Mouse (Mus musculus) hematopoietic stem cell, adult 5-6 weeks (primary cell): ENCODE results near the gene Anapc7. TPM values are rescaled to one million over a fixed set of nuclear protein-coding genes. Genes with fewer than 3 reads are reported as not detected.
"Not testable (repeated sequence)": the region's sequence is repeated elsewhere in the genome, so short reads cannot be mapped to it uniquely, and the experiment has no call there.

Experiments used
- ATAC-seq, 2 experiments: fragments of 125-278 bp in 1 of 2; replicated peaks in 1 of 2; 2 replicates each; pipeline ENCODE4 v1.8.0; 2016 to 2017; ENCODE audit warnings: inconsistent platforms in 2 of 2, mild to moderate bottlenecking in 2 of 2, moderate number of reproducible peaks in 2 of 2, low read depth in 1 of 2, moderate TSS enrichment in 1 of 2; ENCODE audit not compliant: low FRiP score in 2 of 2, poor library complexity in 2 of 2, severe bottlenecking in 2 of 2, insufficient read depth in 1 of 2, low TSS enrichment in 1 of 2
- total RNA-seq: library from RNA; stranded (forward); fragments of 172-1452, 232-1000 nt; gene quantifications from 2 replicates; pipeline ENCODE4 v1.2.3, GENCODE M21; 2017

Anapc7 gene
- total RNA-seq, 1 experiment from 2014 or later: 38.1 TPM

DNA sequence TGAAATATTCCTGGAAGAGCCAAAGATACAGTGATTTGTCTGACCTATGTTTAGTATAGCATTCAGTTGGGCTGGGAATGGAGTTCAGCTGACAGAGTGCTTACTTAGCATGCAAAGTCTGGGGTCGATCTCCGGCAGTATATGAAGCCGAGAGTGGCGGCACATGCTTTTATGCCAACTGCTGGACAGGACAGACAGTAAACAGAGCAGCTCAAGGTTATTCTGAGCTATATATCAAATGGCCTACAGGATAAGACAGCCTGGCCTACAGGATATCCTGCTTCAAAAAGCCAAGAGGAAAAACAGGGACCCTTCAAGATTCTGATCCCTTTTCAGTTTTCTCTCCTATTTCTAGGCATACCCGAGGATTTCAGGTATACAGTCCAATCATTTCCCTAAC lies 50.2 kb downstream of the Anapc7 start:
- no peak for ATAC-seq

DNA sequence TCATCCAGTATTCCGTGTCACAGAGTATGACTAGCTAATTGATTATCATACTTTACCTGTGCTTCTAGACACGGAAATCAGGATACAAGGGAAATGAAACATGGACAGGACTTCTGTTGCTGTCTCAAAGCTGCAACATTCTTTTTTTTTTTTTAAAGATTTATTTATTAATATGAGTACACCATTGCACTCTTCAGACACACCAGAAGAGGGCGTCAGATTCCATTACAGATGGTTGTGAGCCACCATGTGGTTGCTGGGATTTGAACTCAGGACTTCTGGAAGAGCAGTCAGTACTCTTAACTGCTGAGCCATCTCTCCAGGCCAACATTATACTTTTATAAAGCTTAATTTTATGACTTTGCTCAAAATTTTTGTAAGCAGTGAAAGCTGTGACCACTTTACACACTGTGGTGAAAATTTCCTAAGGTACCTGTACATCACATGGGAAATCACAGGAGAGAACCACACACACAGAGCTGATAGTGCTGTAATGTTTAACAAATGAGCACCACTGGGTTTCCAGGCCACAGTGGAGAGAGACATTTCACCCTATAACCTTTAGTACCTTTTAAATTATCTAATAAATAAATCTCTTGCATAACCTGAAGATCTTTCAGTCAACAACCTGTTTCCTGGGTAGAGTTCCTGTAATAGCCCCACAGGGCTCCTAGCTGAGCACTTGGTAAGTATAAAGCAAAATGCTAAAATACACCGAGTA lies 53.3 kb downstream of the Anapc7 start:
- no peak for ATAC-seq

DNA sequence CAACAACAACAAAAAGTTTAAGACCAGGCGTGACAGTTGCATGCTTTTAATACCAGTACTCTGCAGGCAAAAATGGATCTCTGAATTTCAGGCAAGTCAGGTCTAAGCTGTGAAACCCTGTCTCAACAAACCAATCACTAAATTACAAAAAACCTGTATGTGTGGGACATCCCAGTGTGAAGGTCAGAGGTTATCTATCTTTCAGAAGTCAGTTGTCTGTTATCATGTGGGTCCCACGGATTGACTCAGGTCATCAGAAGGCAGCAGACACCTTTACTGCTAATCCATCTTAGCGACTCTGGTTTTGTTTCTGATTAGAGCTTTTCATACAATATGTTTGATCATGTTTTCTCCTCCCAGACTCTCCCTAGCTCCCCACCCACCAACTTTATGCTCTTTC lies 54.6 kb downstream of the Anapc7 start:
- no peak for ATAC-seq

DNA sequence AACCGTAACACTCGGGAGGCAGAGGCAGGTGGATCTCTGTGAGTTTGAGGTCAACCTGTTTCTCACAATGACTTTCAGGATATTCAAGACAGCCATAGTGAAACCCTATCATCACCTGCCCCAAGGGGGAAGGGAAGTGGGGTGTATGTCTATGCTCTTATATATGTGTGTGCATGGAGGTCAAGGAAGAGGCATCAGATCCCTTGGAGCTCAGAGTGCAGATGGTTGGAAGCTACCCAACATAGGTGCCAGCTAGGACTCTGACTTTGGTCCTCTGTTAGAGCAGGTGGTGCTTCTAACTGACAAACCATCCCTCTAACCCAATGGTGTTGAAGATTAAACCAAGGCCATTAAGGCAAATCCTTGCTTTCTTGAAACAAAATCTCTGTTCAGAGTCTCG lies 56.0 kb downstream of the Anapc7 start:
- no peak for ATAC-seq

DNA sequence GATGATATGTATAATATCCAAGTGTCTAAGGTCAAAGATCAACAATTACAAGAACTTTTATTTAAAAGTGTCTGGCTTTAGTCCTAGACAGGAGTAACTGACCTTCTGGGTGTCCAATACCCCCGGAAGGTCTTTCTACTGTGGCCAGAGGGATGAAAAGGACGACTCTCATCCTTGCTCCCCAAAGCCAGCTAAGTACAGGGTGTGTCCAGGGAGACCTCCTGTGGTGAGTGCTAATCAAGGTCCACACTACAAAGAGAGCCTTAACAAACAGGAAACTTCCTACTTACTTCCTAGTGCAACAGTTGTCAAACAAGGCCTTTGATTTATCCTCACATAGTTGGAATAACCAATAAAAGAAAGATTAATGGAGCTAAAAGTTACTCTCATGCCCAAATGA lies 57.6 kb downstream of the Anapc7 start:
- ATAC-seq: no peak

DNA sequence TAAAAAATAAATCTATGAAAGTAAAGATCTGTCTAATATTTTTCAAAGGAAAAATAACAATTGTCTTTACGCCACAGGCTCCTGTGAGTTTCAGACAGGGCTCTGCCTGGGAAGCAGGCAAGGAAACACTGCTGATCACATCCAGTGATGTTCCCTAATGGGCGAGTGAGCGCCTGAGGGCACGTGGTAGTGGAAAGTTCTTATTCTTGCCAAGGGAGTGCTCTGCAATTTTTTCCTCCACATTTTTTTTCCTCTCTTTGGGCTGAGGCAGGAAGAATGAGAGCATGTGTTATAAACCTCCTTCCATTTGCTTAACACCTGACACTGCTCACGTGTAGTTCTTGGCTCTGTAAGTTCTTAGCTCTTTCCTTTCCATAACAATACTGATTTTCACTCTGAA lies 60.4 kb downstream of the Anapc7 start:
- ATAC-seq: no peak

DNA sequence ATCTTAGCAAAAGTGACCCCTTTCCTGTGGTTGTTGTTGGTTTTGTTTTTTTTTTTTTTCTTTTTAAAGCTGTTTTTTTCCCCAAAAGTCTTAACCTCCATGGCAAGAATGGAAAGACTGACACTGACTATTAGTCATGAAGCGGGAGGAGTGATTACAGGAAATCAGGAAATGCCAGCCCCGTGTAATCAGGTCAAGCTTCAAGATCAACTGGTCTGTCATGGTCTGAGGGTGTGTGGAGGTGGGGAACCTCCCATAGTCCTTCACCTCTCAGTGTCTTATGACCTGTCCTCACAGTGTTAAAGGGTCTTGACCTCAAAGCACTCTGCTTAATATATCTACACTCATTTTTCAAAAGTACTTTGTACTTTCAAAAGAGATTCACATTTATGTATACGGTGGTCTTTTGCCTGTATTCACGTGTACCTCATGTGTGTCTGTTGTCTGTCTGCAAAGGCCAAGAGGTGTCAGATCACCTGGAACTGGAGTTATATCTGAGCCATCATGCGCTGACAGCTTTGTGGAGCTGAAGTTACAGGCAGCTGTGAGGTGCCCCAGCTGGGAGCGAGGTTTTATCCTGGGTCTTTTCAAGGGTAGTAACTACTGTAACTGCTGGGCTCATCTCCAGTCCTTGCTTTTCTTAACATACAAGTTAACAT lies 61.4 kb downstream of the Anapc7 start:
- no peak for ATAC-seq

DNA sequence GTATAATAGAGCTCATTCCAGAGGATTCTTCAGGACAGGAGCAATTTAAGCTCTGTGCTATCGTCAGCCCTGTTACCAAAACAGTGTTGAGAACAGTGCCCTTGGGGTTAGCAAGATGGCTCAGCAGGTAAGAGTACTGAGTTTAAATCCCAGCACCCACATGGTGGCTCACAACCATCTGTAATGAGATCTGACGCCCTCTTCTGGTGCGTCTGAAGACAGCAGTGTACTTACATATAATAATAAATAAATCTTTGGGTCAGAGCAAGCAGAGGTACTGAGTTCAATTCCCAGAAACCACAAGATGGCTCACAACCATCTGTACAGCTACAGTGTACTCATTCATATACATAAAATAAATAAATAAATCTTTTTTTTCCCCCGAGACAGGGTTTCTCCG lies 64.8 kb downstream of the Anapc7 start:
- not testable (repeated sequence) for ATAC-seq

DNA sequence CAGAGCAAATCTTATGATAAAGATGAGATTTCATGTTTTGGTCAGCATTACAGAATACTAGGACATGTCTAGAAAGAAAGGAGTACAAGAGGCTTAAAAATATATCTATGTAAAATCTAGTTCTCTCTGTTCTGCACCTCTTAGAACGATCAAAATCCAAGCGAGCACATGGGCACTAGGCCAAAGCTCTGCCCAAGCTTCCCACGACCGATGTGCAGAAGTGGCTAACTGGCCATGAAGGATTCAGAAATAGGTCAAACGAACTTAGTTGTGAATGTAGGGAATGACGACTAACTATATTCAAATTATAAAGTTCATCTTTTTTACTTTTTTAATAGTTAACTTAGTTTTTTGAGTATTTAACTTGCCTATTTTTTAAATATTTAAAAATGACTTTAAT lies 66.3 kb downstream of the Anapc7 start:
- ATAC-seq: no peak

DNA sequence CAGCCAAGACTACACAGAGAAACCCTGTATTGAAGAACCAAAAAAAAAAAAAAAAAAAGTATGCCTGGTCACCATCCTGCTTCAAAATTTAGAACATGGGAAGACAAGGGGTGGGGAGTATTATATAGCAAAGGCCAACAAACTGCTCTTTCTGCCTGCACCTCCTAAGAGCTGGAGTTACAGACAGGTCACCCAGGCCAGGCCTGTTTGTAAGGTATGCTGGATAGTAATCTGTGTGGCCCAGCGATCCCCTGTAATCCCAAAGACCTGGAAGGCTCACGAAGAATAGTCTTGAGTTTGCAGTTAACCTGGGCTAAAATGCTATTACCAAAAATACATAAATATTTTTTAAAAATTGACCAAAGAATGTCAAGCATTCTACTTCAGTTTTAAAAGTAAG lies 68.7 kb downstream of the Anapc7 start:
- ATAC-seq: no peak

DNA sequence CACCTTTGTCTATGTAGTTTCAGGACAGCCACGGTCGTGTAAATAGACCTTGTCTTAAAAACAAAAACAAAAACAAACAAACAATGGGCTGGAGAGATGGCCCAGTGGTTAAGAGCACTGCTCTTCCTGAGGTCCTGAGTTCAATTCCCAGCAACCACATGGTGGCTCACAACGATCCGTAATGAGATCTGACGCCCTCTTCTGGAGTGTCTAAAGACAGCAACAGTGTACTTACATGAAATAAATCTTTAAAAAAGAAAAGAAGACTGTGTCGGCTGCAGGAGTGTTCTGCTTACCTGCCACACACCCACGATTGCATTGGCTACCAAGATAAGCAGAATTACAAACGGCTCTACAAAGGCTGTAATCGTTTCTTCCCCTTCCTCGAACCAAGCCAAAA lies 69.9 kb downstream of the Anapc7 start:
- ATAC-seq: no peak

DNA sequence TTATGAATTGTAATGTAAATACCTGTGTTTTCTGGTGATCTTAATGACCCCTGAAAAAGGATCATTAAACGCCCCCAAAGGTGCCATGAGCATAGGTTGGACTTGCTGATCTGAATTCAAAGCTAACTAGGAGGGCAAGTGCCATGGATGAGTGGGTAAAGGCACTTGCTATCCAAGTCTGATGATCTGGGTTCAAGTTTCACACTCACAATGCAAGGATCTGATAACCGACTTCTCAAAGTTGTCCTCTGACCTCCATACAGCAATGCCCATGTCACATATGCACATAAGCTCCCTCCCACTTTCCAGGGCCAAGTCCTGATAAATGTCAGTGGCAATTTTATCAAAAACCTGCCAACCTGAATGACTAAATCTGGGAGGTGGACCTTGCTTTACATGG lies 71.5 kb downstream of the Anapc7 start:
- ATAC-seq: no peak

DNA sequence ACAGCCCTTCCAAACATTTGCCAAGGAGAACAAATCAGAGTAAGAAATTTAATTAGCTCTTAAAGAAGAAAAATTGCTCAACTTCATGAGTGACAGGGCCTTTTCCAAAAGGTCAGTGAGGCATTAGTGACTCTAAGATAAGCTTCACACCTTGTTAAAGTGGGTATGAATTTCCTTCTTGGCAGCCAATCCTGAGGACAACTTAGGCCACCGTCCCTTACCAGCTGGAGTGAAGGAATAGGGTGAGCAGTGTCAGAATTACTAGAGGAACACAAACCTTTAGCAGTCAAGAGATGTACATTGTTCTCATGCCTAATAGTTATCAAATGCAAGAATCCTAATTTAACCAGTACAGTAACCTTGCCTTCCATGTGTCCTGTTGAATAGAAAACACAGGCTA lies 73.0 kb downstream of the Anapc7 start:
- no peak for ATAC-seq

Other genes starting within 250 kb of the Anapc7 start
- 9.6 and 26.1 TPM in 2 replicates for gene Hvcn1, start 214.9 kb upstream of the Anapc7 start, total RNA-seq
- gene Tctn1, start 157.2 kb upstream of the Anapc7 start, total RNA-seq: 7.1 and 12.2 TPM in 2 replicates
- 18.0 and 20.8 TPM in 2 replicates for gene Pptc7, start 137.3 kb upstream of the Anapc7 start, total RNA-seq
- 14.4 and 24.3 TPM in 2 replicates for gene Rad9b, start 67.5 kb upstream of the Anapc7 start, total RNA-seq
- 57.3 and 63.2 TPM in 2 replicates for gene Vps29, start 67.3 kb upstream of the Anapc7 start, total RNA-seq
- gene Gpn3, start 49.8 kb upstream of the Anapc7 start, total RNA-seq: 36.6 and 50.0 TPM in 2 replicates
- gene Fam216a, start 49.3 kb upstream of the Anapc7 start, total RNA-seq: 45.0 and 52.0 TPM in 2 replicates
- 691 and 855 TPM in 2 replicates for gene Arpc3, start 29.8 kb upstream of the Anapc7 start, total RNA-seq
- 84.5 and 95.1 TPM in 2 replicates for gene Atp2a2, start 80.5 kb downstream of the Anapc7 start, total RNA-seq
- 18.9 and 36.1 TPM in 2 replicates for gene Ift81, start 192.8 kb downstream of the Anapc7 start, total RNA-seq
- gene P2rx7, start 222.2 kb downstream of the Anapc7 start, total RNA-seq: 4.8 and 12.8 TPM in 2 replicates